22 mouse cellular contexts compared by ENCODE assay signal in genomic region chr14:105698616-105699015, GRCm38 (mm10).
DNase-seq lines count a peak whose midpoint lies in the region; ATAC-seq and TF ChIP-seq lines count a peak whose summit lies in the region.
"Had no signal": no experiment of that assay in that cellular context is flagged by ENCODE, and none has a peak within 500 bp of the region (broad histone marks: within the 10 kb centered on the region; RNA-seq: fewer than 3 reads in every experiment).

No protein-coding gene starts in this region.

- no peaks in the 10 kb centered on the region for H3K79me2 ChIP-seq in heart, adult 2 months (replicated peaks; ENCODE audit: control insufficient read depth, insufficient read depth, low read length)

- no peak for ATAC-seq in embryonic facial prominence, embryonic 13.5 days (ENCODE audit: insufficient number of reproducible peaks, insufficient read depth, low FRiP score, low TSS enrichment, low read depth)
- ATAC-seq: intestine, embryonic 16.5 days had no signal

- no peak overlapping the region for H3K9ac ChIP-seq in embryonic facial prominence, embryonic 13.5 days
- H3K9ac ChIP-seq in heart, adult 2 months (ENCODE audit: low read depth, low read length), result no peak overlapping the region
- H3K9ac ChIP-seq: heart, embryonic 15.5 days; hindbrain, embryonic 14.5 days had no signal

- no peak overlapping the region for H3K4me3 ChIP-seq in embryonic facial prominence, embryonic 13.5 days
- no peak overlapping the region for H3K4me3 ChIP-seq in embryonic facial prominence, embryonic 10.5 days
- H3K4me3 ChIP-seq in heart, adult 2 months, result no peak overlapping the region
- H3K4me3 ChIP-seq: gastrocnemius, adult 2 months; heart, embryonic 15.5 days had no signal

- no peak for TF ChIP-seq POLR2A in heart, adult 2 months (IDR thresholded peaks at IDR 0.05; ENCODE audit: insufficient read depth, low read depth, low read length)
- no peak for TF ChIP-seq POLR2A in brain, embryonic 14.5 days (IDR thresholded peaks at IDR 0.05; ENCODE audit: borderline replicate concordance, extremely low read depth, insufficient read depth, insufficient read length, poor library complexity, severe bottlenecking)

- no peaks in the 10 kb centered on the region for H3K36me3 ChIP-seq in embryonic facial prominence, embryonic 13.5 days
- H3K36me3 ChIP-seq in embryonic facial prominence, embryonic 10.5 days (replicated peaks), result no peaks in the 10 kb centered on the region
- no peaks in the 10 kb centered on the region for H3K36me3 ChIP-seq in heart, adult 2 months (ENCODE audit: control insufficient read depth, insufficient read depth, low read length)
- H3K36me3 ChIP-seq: heart, embryonic 15.5 days had no signal

- no peaks in the 10 kb centered on the region for H3K9me3 ChIP-seq in embryonic facial prominence, embryonic 13.5 days
- H3K9me3 ChIP-seq in embryonic facial prominence, embryonic 10.5 days, result no peaks in the 10 kb centered on the region
- H3K9me3 ChIP-seq: heart, embryonic 15.5 days had no signal

- no peak overlapping the region for H3K4me2 ChIP-seq in embryonic facial prominence, embryonic 13.5 days
- H3K4me2 ChIP-seq: heart, embryonic 11.5 days; heart, embryonic 15.5 days; hindbrain, embryonic 14.5 days had no signal

- TF ChIP-seq EP300 in heart, adult 2 months (IDR thresholded peaks at IDR 0.05; ENCODE audit: insufficient read depth, low read depth, low read length), result no peak

- H3K27ac ChIP-seq in embryonic facial prominence, embryonic 13.5 days, result 0 out of 2 replicates have a peak overlapping the region, but pooled peaks have one; percentile 44
- no peak overlapping the region for H3K27ac ChIP-seq in embryonic facial prominence, embryonic 10.5 days (replicated peaks)
- H3K27ac ChIP-seq in heart, adult 2 months, result no peak overlapping the region
- H3K27ac ChIP-seq: gastrocnemius, adult 2 months; heart, embryonic 15.5 days; hindbrain, embryonic 14.5 days had no signal

- no peak for TF ChIP-seq CTCF in heart, adult 2 months (IDR thresholded peaks at IDR 0.05)
- no peak for TF ChIP-seq CTCF in brain, embryonic 14.5 days (IDR thresholded peaks at IDR 0.05; ENCODE audit: borderline replicate concordance, extremely low read depth, insufficient read depth, insufficient read length)

- H3K27me3 ChIP-seq in embryonic facial prominence, embryonic 13.5 days, result no peaks in the 10 kb centered on the region
- no peaks in the 10 kb centered on the region for H3K27me3 ChIP-seq in embryonic facial prominence, embryonic 10.5 days (replicated peaks; ENCODE audit: low read depth, poor library complexity, severe bottlenecking)
- no peaks in the 10 kb centered on the region for H3K27me3 ChIP-seq in heart, adult 2 months (ENCODE audit: control insufficient read depth, insufficient read depth, low read length)
- H3K27me3 ChIP-seq: heart, embryonic 15.5 days had no signal

- intact Hi-C loops in heart, adult 2 months (cut with DNase I), result no loop called here

- 12% methylated on average over 1 of the region's 1 CpGs for WGBS in embryonic facial prominence, embryonic 13.5 days
- WGBS in embryonic facial prominence, embryonic 10.5 days, result 28% methylated on average over 1 of the region's 1 CpGs
- 49% methylated on average over 1 of the region's 1 CpGs for WGBS in heart, adult 2 months

- H3K4me1 ChIP-seq in embryonic facial prominence, embryonic 13.5 days, result peaks cover 16% of the 10 kb centered on the region
- peaks cover 7% of the 10 kb centered on the region; the same call in 1 of the 2 replicates for H3K4me1 ChIP-seq in embryonic facial prominence, embryonic 10.5 days
- H3K4me1 ChIP-seq in heart, adult 2 months (ENCODE audit: control insufficient read depth, insufficient read depth, low read length), result no peaks in the 10 kb centered on the region
- H3K4me1 ChIP-seq: heart, embryonic 15.5 days had no signal

- DNase-seq in embryonic facial prominence, embryonic 10.5 days (ENCODE audit: low spot score), result no peak
- DNase-seq in heart, adult 11 months, result peak; percentile 12
- no peak for DNase-seq in heart, adult 2 months
- DNase-seq in layer of hippocampus, adult 9-11 months, result peak; percentile 48
- no peak for DNase-seq in layer of hippocampus, adult 11-12 months (ENCODE audit: low spot score)
- DNase-seq in brain, embryonic 14.5 days (ENCODE audit: low read depth), result peak; percentile 61
- no peak for DNase-seq in urinary bladder, postnatal 36 days (ENCODE audit: low spot score in 2 of 2)
- DNase-seq: adrenal gland, adult 2 months; adrenal gland, postnatal 25 days; cerebellum, adult 11 months; cerebellum, adult 8-10 months; cerebellum, postnatal 36 days; gastrocnemius, adult 2 months; gastrocnemius, postnatal 36 days; heart, adult 18-20 months; heart, postnatal 14 days; kidney, adult 2 months had no signal

Comparison
In these comparisons a context has a peak if more than half of its experiments do, and no peak if none do; other contexts are left out.
1. DNase-seq: peak in heart, adult 11 months (single experiment), layer of hippocampus, adult 9-11 months (single experiment) and brain, embryonic 14.5 days (single experiment); none in embryonic facial prominence, embryonic 10.5 days (single experiment), heart, adult 2 months (0 of 2), layer of hippocampus, adult 11-12 months (single experiment) and urinary bladder, postnatal 36 days (0 of 2).